ENCODE assay signal across 10 mouse cellular contexts in genomic region chr3:96555041-96555596, GRCm38 (mm10). TPM values are rescaled to one million over a fixed set of nuclear protein-coding genes. Genes with fewer than 3 reads are reported as not detected.
DNase-seq lines count a peak whose midpoint lies in the region; ATAC-seq and TF ChIP-seq lines count a peak whose summit lies in the region.
"Had no signal": no experiment of that assay in that cellular context is flagged by ENCODE, and none has a peak within 500 bp of the region (broad histone marks: within the 10 kb centered on the region; RNA-seq: fewer than 3 reads in every experiment).

No protein-coding gene starts in this region.

- H3K9me3 ChIP-seq in E14TG2a.4 (ENCODE audit: low read length) = no peaks in the 10 kb centered on the region
- no peaks in the 10 kb centered on the region for H3K9me3 ChIP-seq in forebrain, embryonic 15.5 days
- no peaks in the 10 kb centered on the region for H3K9me3 ChIP-seq in hindbrain, embryonic 12.5 days (replicated peaks)
- H3K9me3 ChIP-seq in midbrain, embryonic 14.5 days (ENCODE audit: control insufficient read depth, low read length) = no peaks in the 10 kb centered on the region

- peak overlapping the region; percentile 73 for H3K27ac ChIP-seq in forebrain, embryonic 15.5 days (replicated peaks)
- peak overlapping the region; percentile 46 for H3K27ac ChIP-seq in hindbrain, embryonic 12.5 days
- H3K27ac ChIP-seq in midbrain, embryonic 14.5 days (replicated peaks; ENCODE audit: low read depth, low read length) = peak overlapping the region; percentile 37; the same call in 1 of the 2 replicates

- no peak for ATAC-seq in CD4-positive, CD25-positive, alpha-beta regulatory T cell, adult 4 months
- ATAC-seq in forebrain, embryonic 15.5 days (replicated peaks) = peak; percentile 23; the same call in 1 of the 2 replicates
- ATAC-seq in hindbrain, embryonic 12.5 days (ENCODE audit: low FRiP score) = 0 out of 2 replicates have a peak, but pooled peaks have one; percentile 17
- ATAC-seq in midbrain, embryonic 14.5 days (ENCODE audit: low FRiP score, low TSS enrichment) = no peak
- ATAC-seq in granulocyte monocyte progenitor cell, adult 5-6 weeks (replicated peaks; ENCODE audit: poor library complexity, severe bottlenecking) = no peak

- no peak for TF ChIP-seq CTCF in E14TG2a.4 (conservative IDR thresholded peaks at IDR 0.05; ENCODE audit: low read length)

- peak overlapping the region; percentile 18 for H3K4me3 ChIP-seq in E14TG2a.4 (replicated peaks; ENCODE audit: low read length)
- H3K4me3 ChIP-seq in forebrain, embryonic 15.5 days = no peak overlapping the region
- no peak overlapping the region for H3K4me3 ChIP-seq in hindbrain, embryonic 12.5 days
- H3K4me3 ChIP-seq in midbrain, embryonic 14.5 days (replicated peaks; ENCODE audit: low read depth, low read length) = no peak overlapping the region

- peak; percentile 37 for DNase-seq in CD4-positive, CD25-positive, alpha-beta regulatory T cell, adult 2 months (ENCODE audit: low read depth, low spot score)
- peak; percentile 65 to 82 for DNase-seq in layer of hippocampus, postnatal 14 days (ENCODE audit: low spot score in 2 of 2)
- DNase-seq in midbrain, embryonic 14.5 days = peak; percentile 67

- H3K4me1 ChIP-seq in E14TG2a.4 (replicated peaks; ENCODE audit: low read depth, low read length) = peaks cover 73% of the 10 kb centered on the region
- peaks cover 44% of the 10 kb centered on the region for H3K4me1 ChIP-seq in forebrain, embryonic 15.5 days
- H3K4me1 ChIP-seq in hindbrain, embryonic 12.5 days = peaks cover 41% of the 10 kb centered on the region
- H3K4me1 ChIP-seq in midbrain, embryonic 14.5 days (ENCODE audit: control insufficient read depth, insufficient read depth, low read length) = peaks cover 24% of the 10 kb centered on the region

- H3K9ac ChIP-seq in forebrain, embryonic 15.5 days (replicated peaks) = no peak overlapping the region
- H3K9ac ChIP-seq in hindbrain, embryonic 12.5 days = no peak overlapping the region
- no peak overlapping the region for H3K9ac ChIP-seq in midbrain, embryonic 14.5 days (replicated peaks; ENCODE audit: low read length)

- peaks cover 16% of the 10 kb centered on the region for H3K36me3 ChIP-seq in E14TG2a.4 (ENCODE audit: insufficient read depth, low read length)
- H3K36me3 ChIP-seq in forebrain, embryonic 15.5 days = peaks cover 4% of the 10 kb centered on the region; the same call in 1 of the 2 replicates
- peaks cover 7% of the 10 kb centered on the region for H3K36me3 ChIP-seq in hindbrain, embryonic 12.5 days
- H3K36me3 ChIP-seq in midbrain, embryonic 14.5 days (ENCODE audit: control insufficient read depth, insufficient read depth, low read length) = peaks cover 7% of the 10 kb centered on the region

- no peaks in the 10 kb centered on the region for H3K27me3 ChIP-seq in E14TG2a.4 (ENCODE audit: insufficient read depth, low read length)
- H3K27me3 ChIP-seq in forebrain, embryonic 15.5 days = no peaks in the 10 kb centered on the region
- no peaks in the 10 kb centered on the region for H3K27me3 ChIP-seq in hindbrain, embryonic 12.5 days
- no peaks in the 10 kb centered on the region for H3K27me3 ChIP-seq in midbrain, embryonic 14.5 days (ENCODE audit: control insufficient read depth, insufficient read depth, low read length)

- no peak overlapping the region for H3K4me2 ChIP-seq in forebrain, embryonic 15.5 days (replicated peaks)
- no peak overlapping the region for H3K4me2 ChIP-seq in hindbrain, embryonic 12.5 days (replicated peaks)
- H3K4me2 ChIP-seq in midbrain, embryonic 14.5 days (ENCODE audit: low read length) = no peak overlapping the region

- 19% methylated on average over 12 of the region's 12 CpGs for WGBS in forebrain, embryonic 15.5 days
- 43% methylated on average over 12 of the region's 12 CpGs for WGBS in hindbrain, embryonic 12.5 days
- 46% methylated on average over 12 of the region's 12 CpGs for WGBS in midbrain, embryonic 14.5 days

RNA-seq across cellular contexts. Expression of gene Txnip, which starts 2.6 kb away (rescaled TPM):
- 100 to 1,000 TPM; 376 to 396 TPM for polyA plus RNA-seq in CD4-positive, CD25-positive, alpha-beta regulatory T cell, adult 4 months (2017; shearing (Covaris generic))
- polyA plus RNA-seq in forebrain, embryonic 15.5 days (2015; fragmentation: Nextera tagmentation; extraction: Ambion mirVana) = 68.4 and 69.3 TPM in 2 replicates
- polyA plus RNA-seq in hindbrain, embryonic 12.5 days (2016; fragmentation: Nextera tagmentation; extraction: Ambion mirVana) = 58.7 and 59.9 TPM in 2 replicates
- total RNA-seq in layer of hippocampus, postnatal 14 days (2021) = 10 to 100 TPM; 48.3 to 49.8 TPM
- polyA plus RNA-seq in midbrain, embryonic 14.5 days (2014; fragmentation: Nextera tagmentation; extraction: Ambion mirVana) = 45.0 and 60.1 TPM in 2 replicates
- total RNA-seq in granulocyte monocyte progenitor cell, adult 5-6 weeks (2014; fragmentation: Nextera tagmentation) = 80.1 and 110 TPM in 2 replicates
- total RNA-seq in granulocyte monocyte progenitor cell, adult 5-6 weeks (2017) = 79.0 and 80.5 TPM in 2 replicates

RNA-seq across cellular contexts. Expression of gene Gm16253, which starts 21.7 kb away (rescaled TPM):
- 1 to 10 TPM; 1.5 to 2.0 TPM for polyA plus RNA-seq in CD4-positive, CD25-positive, alpha-beta regulatory T cell, adult 4 months (2017; shearing (Covaris generic))
- 0.92 and 2.0 TPM in 2 replicates for polyA plus RNA-seq in forebrain, embryonic 15.5 days (2015; fragmentation: Nextera tagmentation; extraction: Ambion mirVana)
- 1.3 and 1.7 TPM in 2 replicates for polyA plus RNA-seq in hindbrain, embryonic 12.5 days (2016; fragmentation: Nextera tagmentation; extraction: Ambion mirVana)
- not detected for total RNA-seq in layer of hippocampus, postnatal 14 days (2021)
- polyA plus RNA-seq in midbrain, embryonic 14.5 days (2014; fragmentation: Nextera tagmentation; extraction: Ambion mirVana) = 0.43 and 0.45 TPM in 2 replicates
- not detected in 2 replicates for total RNA-seq in granulocyte monocyte progenitor cell, adult 5-6 weeks (2014; fragmentation: Nextera tagmentation)
- total RNA-seq in granulocyte monocyte progenitor cell, adult 5-6 weeks (2017) = not detected in 2 replicates
- total RNA-seq: common myeloid progenitor, adult 5-6 weeks; neutrophil, adult 5-6 weeks had no signal

RNA-seq across cellular contexts. Expression of gene Hfe2, which starts 30.1 kb away (rescaled TPM):
- polyA plus RNA-seq in CD4-positive, CD25-positive, alpha-beta regulatory T cell, adult 4 months (2017; shearing (Covaris generic)) = under 1 TPM in 1 of 2 experiments, not detected in 1; 0.22 TPM
- 0.43 and 0.82 TPM in 2 replicates for polyA plus RNA-seq in forebrain, embryonic 15.5 days (2015; fragmentation: Nextera tagmentation; extraction: Ambion mirVana)
- 0.70 and 2.5 TPM in 2 replicates for polyA plus RNA-seq in hindbrain, embryonic 12.5 days (2016; fragmentation: Nextera tagmentation; extraction: Ambion mirVana)
- total RNA-seq in layer of hippocampus, postnatal 14 days (2021) = under 1 TPM in 1 of 2 experiments, not detected in 1; 0.16 TPM
- 0.84 and 1.3 TPM in 2 replicates for polyA plus RNA-seq in midbrain, embryonic 14.5 days (2014; fragmentation: Nextera tagmentation; extraction: Ambion mirVana)
- total RNA-seq in granulocyte monocyte progenitor cell, adult 5-6 weeks (2014; fragmentation: Nextera tagmentation) = not detected in 2 replicates
- not detected in 2 replicates for total RNA-seq in granulocyte monocyte progenitor cell, adult 5-6 weeks (2017)
- total RNA-seq: common myeloid progenitor, adult 5-6 weeks; neutrophil, adult 5-6 weeks had no signal

RNA-seq across cellular contexts. Expression of gene Polr3gl, which starts 38.9 kb away (rescaled TPM):
- polyA plus RNA-seq in CD4-positive, CD25-positive, alpha-beta regulatory T cell, adult 4 months (2017; shearing (Covaris generic)) = 10 to 100 TPM; 40.6 to 51.4 TPM
- 42.4 and 45.3 TPM in 2 replicates for polyA plus RNA-seq in forebrain, embryonic 15.5 days (2015; fragmentation: Nextera tagmentation; extraction: Ambion mirVana)
- polyA plus RNA-seq in hindbrain, embryonic 12.5 days (2016; fragmentation: Nextera tagmentation; extraction: Ambion mirVana) = 40.0 and 42.3 TPM in 2 replicates
- 10 to 100 TPM; 26.7 to 29.7 TPM for total RNA-seq in layer of hippocampus, postnatal 14 days (2021)
- polyA plus RNA-seq in midbrain, embryonic 14.5 days (2014; fragmentation: Nextera tagmentation; extraction: Ambion mirVana) = 14.8 and 17.1 TPM in 2 replicates
- total RNA-seq in granulocyte monocyte progenitor cell, adult 5-6 weeks (2014; fragmentation: Nextera tagmentation) = 15.6 and 43.7 TPM in 2 replicates
- total RNA-seq in granulocyte monocyte progenitor cell, adult 5-6 weeks (2017) = 50.5 and 57.8 TPM in 2 replicates

RNA-seq across cellular contexts. Expression of gene Ankrd34a, which starts 41.3 kb away (rescaled TPM):
- polyA plus RNA-seq in CD4-positive, CD25-positive, alpha-beta regulatory T cell, adult 4 months (2017; shearing (Covaris generic)) = not detected
- polyA plus RNA-seq in forebrain, embryonic 15.5 days (2015; fragmentation: Nextera tagmentation; extraction: Ambion mirVana) = 12.5 and 13.4 TPM in 2 replicates
- 4.6 and 5.1 TPM in 2 replicates for polyA plus RNA-seq in hindbrain, embryonic 12.5 days (2016; fragmentation: Nextera tagmentation; extraction: Ambion mirVana)
- total RNA-seq in layer of hippocampus, postnatal 14 days (2021) = 10 to 100 TPM; 45.9 to 51.8 TPM
- 12.0 and 13.7 TPM in 2 replicates for polyA plus RNA-seq in midbrain, embryonic 14.5 days (2014; fragmentation: Nextera tagmentation; extraction: Ambion mirVana)
- total RNA-seq in granulocyte monocyte progenitor cell, adult 5-6 weeks (2014; fragmentation: Nextera tagmentation) = not detected in 2 replicates
- not detected in 2 replicates for total RNA-seq in granulocyte monocyte progenitor cell, adult 5-6 weeks (2017)
- total RNA-seq: common myeloid progenitor, adult 5-6 weeks; neutrophil, adult 5-6 weeks had no signal

Comparison
In these comparisons a context has a peak if more than half of its experiments do, and no peak if none do; other contexts are left out.
1. ATAC-seq: peak in forebrain, embryonic 15.5 days (single experiment) and hindbrain, embryonic 12.5 days (single experiment); none in CD4-positive, CD25-positive, alpha-beta regulatory T cell, adult 4 months (single experiment), midbrain, embryonic 14.5 days (single experiment) and granulocyte monocyte progenitor cell, adult 5-6 weeks (single experiment).
2. Peak in every context shown above with its lines, with median percentiles within 50 percentile points of each other: DNase-seq and H3K27ac ChIP-seq.